Mouse (Mus musculus): ENCODE results near the gene Nap1l5. TPM values are rescaled to one million over a fixed set of nuclear protein-coding genes. Genes with fewer than 3 reads are reported as not detected.

Gene Nap1l5
- polyA plus RNA-seq, 1 experiment, result 0.87 TPM

DNA sequence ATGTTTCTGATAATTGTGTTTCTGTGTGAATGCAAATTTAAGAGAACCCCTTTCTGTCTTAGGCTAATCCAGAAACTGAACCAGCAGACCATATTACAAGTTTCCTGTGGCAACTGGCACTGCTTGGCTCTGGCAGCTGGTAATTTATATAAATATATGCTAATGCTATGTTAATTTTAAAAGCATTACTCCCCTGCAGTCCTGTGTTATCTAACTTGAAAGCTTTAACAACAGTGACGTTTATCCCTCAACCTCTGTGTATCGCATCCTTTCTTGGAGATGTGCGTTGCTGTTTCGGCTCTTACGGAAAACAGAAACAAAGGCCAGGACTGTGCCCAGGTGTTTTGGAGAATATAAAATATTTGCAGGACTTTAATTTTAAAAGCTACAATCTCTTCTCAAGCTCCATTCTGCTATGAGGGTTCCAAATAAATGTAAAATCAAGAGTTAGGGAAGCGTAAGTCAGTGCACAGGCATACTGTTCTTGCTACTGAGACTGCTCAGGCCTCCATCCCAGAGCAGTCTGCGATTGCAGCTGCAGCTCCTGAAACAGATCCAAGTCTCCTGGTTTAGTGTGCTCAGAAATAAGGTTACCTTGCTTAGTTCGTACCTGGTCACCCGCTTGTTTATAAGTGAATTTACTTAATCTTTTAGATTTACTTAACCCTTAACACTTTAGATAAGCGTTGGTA is 51.1 kb downstream of the Nap1l5 start:
- WGBS, result 92% methylated on average over 10 of the region's 10 CpGs

More for the DNA sequence above, 51.1 kb downstream of the Nap1l5 start:
- no peak for DNase-seq (ENCODE audit: low read depth, low spot score)

Other genes starting within 250 kb of the Nap1l5 start
- 5.0 and 10.7 TPM in 2 replicates for gene Herc3, start 75.6 kb downstream of the Nap1l5 start, polyA plus RNA-seq (2012; rRNA removed)
- 1.5 and 2.6 TPM in 2 replicates for gene Fam13a, start 117.5 kb upstream of the Nap1l5 start, polyA plus RNA-seq (2012; rRNA removed)

Data from large intestine, adult 2 months (tissue).